Mouse (Mus musculus) limb, embryonic 15.5 days (tissue): Measurements from ENCODE around the gene Wwp2. TPM values are rescaled to one million over a fixed set of nuclear protein-coding genes. Genes with fewer than 3 reads are reported as not detected.
A peak's percentile ranks its signal among the peaks of the same experiment; 100 is the strongest.

Experiments used
- ATAC-seq: fragments of 200-750 bp; cut with Nextera tagmentation; 2 replicates; pipeline ENCODE4 v1.8.0; 2017; ENCODE audit warnings: low read depth, moderate TSS enrichment; ENCODE audit not compliant: insufficient number of reproducible peaks, low FRiP score, low TSS enrichment
- H3K27ac ChIP-seq: fragments of 300-500 bp; sonication (generic); 2 replicates; pipeline ENCODE4 v1.5.1; 2015; ENCODE audit warnings: moderate library complexity, mild to moderate bottlenecking, inconsistent platforms
- H3K27me3 ChIP-seq: fragments of 300-500 bp; sonication (generic); 2 replicates; pipeline ENCODE4 v1.6.1; 2015; ENCODE audit warnings: inconsistent platforms
- H3K36me3 ChIP-seq: fragments of 300-500 bp; sonication (generic); 2 replicates; pipeline ENCODE4 v1.6.1; 2015; ENCODE audit warnings: inconsistent platforms
- H3K4me1 ChIP-seq: fragments of 300-500 bp; sonication (generic); 2 replicates; pipeline ENCODE4 v1.6.1; 2015; ENCODE audit warnings: inconsistent platforms
- H3K4me2 ChIP-seq: fragments of 300-500 bp; sonication (generic); 2 replicates; pipeline ENCODE4 v1.6.1; 2015; ENCODE audit warnings: mild to moderate bottlenecking, inconsistent platforms
- H3K4me3 ChIP-seq: fragments of 300-500 bp; sonication (generic); 2 replicates; pipeline ENCODE4 v1.5.1; 2015; ENCODE audit warnings: mild to moderate bottlenecking, inconsistent platforms
- H3K9ac ChIP-seq: fragments of 300-500 bp; sonication (generic); 2 replicates; pipeline ENCODE4 v1.6.1; 2015; ENCODE audit warnings: inconsistent platforms
- H3K9me3 ChIP-seq: fragments of 300-500 bp; sonication (generic); 2 replicates; pipeline ENCODE4 v1.6.1; 2016; ENCODE audit warnings: inconsistent platforms
- WGBS: fragments of 180-500 bp; shearing (Covaris S2); methylation state at CpG from one replicate; pipeline ENCODE4 v1.1.7; 2015; 5-methylcytosine and 5-hydroxymethylcytosine counted together
- polyA plus RNA-seq: library from polyadenylated mRNA; unstranded; fragments of >200 nt; fragmentation: Nextera tagmentation; extraction: Ambion mirVana; gene quantifications from 2 replicates; pipeline ENCODE4 v1.2.1, GENCODE M21; 2015

Gene Wwp2
- polyA plus RNA-seq, 1 experiment from 2014 or later = 119 TPM

GRCm38 (mm10) chr8:107483250-107483649 is 47.1 kb downstream of the Wwp2 start:
- Histone ChIP-seq H3K4me3 (no peak overlapping the region), H3K4me2 (no peak overlapping the region), H3K9ac (0 out of 2 replicates have a peak overlapping the region, but pooled peaks have one; percentile 4), H3K4me1 (no peaks in the 10 kb centered on the region), H3K27me3 (no peaks in the 10 kb centered on the region), H3K27ac (peak overlapping the region; percentile 61), H3K36me3 (peaks cover 13% of the 10 kb centered on the region; the same call in 1 of the 2 replicates), H3K9me3 (no peaks in the 10 kb centered on the region)
- peak; percentile 68; the same call in 1 of the 2 replicates for ATAC-seq
- 77% methylated on average over 8 of the region's 8 CpGs for WGBS

- no peaks in the 10 kb centered on the region for H3K9me3 ChIP-seq
- H3K9ac ChIP-seq = no peak overlapping the region
- ATAC-seq = no peak
- no peak overlapping the region for H3K4me2 ChIP-seq
- H3K36me3 ChIP-seq = peaks cover 13% of the 10 kb centered on the region; the same call in 1 of the 2 replicates
- no peaks in the 10 kb centered on the region for H3K27me3 ChIP-seq
- no peak overlapping the region for H3K27ac ChIP-seq
- no peak overlapping the region for H3K4me3 ChIP-seq
- H3K4me1 ChIP-seq = peaks cover 12% of the 10 kb centered on the region
These were observed 48.8 kb downstream of the Wwp2 start for GRCm38 (mm10) chr8:107484956-107485355.

GRCm38 (mm10) chr8:107488551-107488950 is 52.4 kb downstream of the Wwp2 start:
- 75% methylated on average over 4 of the region's 4 CpGs for WGBS
- Histone ChIP-seq H3K27ac (peak overlapping the region; percentile 57), H3K9me3 (no peaks in the 10 kb centered on the region), H3K4me2 (no peak overlapping the region), H3K4me3 (no peak overlapping the region), H3K9ac (no peak overlapping the region), H3K36me3 (peaks cover 10% of the 10 kb centered on the region; the same call in 1 of the 2 replicates), H3K4me1 (peaks cover 33% of the 10 kb centered on the region), H3K27me3 (no peaks in the 10 kb centered on the region)
- no peak for ATAC-seq

GRCm38 (mm10) chr8:107489086-107489485 is 52.9 kb downstream of the Wwp2 start:
- no peak overlapping the region for H3K4me2 ChIP-seq
- no peak overlapping the region for H3K4me3 ChIP-seq
- no peaks in the 10 kb centered on the region for H3K27me3 ChIP-seq
- H3K9ac ChIP-seq = no peak overlapping the region
- peaks cover 6% of the 10 kb centered on the region; the same call in 1 of the 2 replicates for H3K36me3 ChIP-seq
- no peak for ATAC-seq
- peak overlapping the region; percentile 88 for H3K27ac ChIP-seq
- WGBS = 75% methylated on average over 4 of the region's 4 CpGs
- peaks cover 33% of the 10 kb centered on the region for H3K4me1 ChIP-seq
- no peaks in the 10 kb centered on the region for H3K9me3 ChIP-seq

- Histone ChIP-seq H3K4me2 (no peak overlapping the region), H3K27ac (peak overlapping the region; percentile 88), H3K27me3 (no peaks in the 10 kb centered on the region), H3K4me3 (no peak overlapping the region), H3K9me3 (no peaks in the 10 kb centered on the region), H3K4me1 (peaks cover 33% of the 10 kb centered on the region), H3K36me3 (peaks cover 6% of the 10 kb centered on the region; the same call in 1 of the 2 replicates), H3K9ac (no peak overlapping the region)
- 30% methylated on average over 5 of the region's 5 CpGs for WGBS
- no peak for ATAC-seq
These were observed 53.8 kb downstream of the Wwp2 start for GRCm38 (mm10) chr8:107489921-107490320.

GRCm38 (mm10) chr8:107490649-107491048 is 54.5 kb downstream of the Wwp2 start:
- peak overlapping the region; percentile 88 for H3K27ac ChIP-seq

GRCm38 (mm10) chr8:107491212-107491611 is 55.0 kb downstream of the Wwp2 start:
- Histone ChIP-seq H3K27me3 (no peaks in the 10 kb centered on the region), H3K4me3 (no peak overlapping the region), H3K4me1 (peaks cover 41% of the 10 kb centered on the region), H3K27ac (peak overlapping the region; percentile 88), H3K9ac (no peak overlapping the region), H3K9me3 (no peaks in the 10 kb centered on the region), H3K4me2 (no peak overlapping the region), H3K36me3 (peaks cover 6% of the 10 kb centered on the region; the same call in 1 of the 2 replicates)
- WGBS = 29% methylated on average over 4 of the region's 4 CpGs
- 0 out of 2 replicates have a peak, but pooled peaks have one; percentile 63 for ATAC-seq

More at GRCm38 (mm10) chr8:107490649-107491048, 54.5 kb downstream of the Wwp2 start:
- Histone ChIP-seq H3K4me1 (peaks cover 38% of the 10 kb centered on the region), H3K27me3 (no peaks in the 10 kb centered on the region), H3K4me2 (no peak overlapping the region), H3K36me3 (peaks cover 6% of the 10 kb centered on the region; the same call in 1 of the 2 replicates), H3K9ac (no peak overlapping the region), H3K9me3 (no peaks in the 10 kb centered on the region), H3K4me3 (no peak overlapping the region)
- 50% methylated on average over 2 of the region's 2 CpGs for WGBS
- ATAC-seq = no peak

- no peak overlapping the region for H3K9ac ChIP-seq
- no peaks in the 10 kb centered on the region for H3K9me3 ChIP-seq
- H3K4me2 ChIP-seq = no peak overlapping the region
- no peaks in the 10 kb centered on the region for H3K27me3 ChIP-seq
- peaks cover 41% of the 10 kb centered on the region for H3K4me1 ChIP-seq
- no peak overlapping the region for H3K4me3 ChIP-seq
- no peak for ATAC-seq
- 0 out of 2 replicates have a peak, but pooled peaks cover under 1% of the 10 kb centered on the region for H3K36me3 ChIP-seq
- peak overlapping the region; percentile 88 for H3K27ac ChIP-seq
These were observed 55.7 kb downstream of the Wwp2 start for GRCm38 (mm10) chr8:107491831-107492230.

GRCm38 (mm10) chr8:107492802-107493201 is 56.6 kb downstream of the Wwp2 start:
- Histone ChIP-seq H3K9me3 (no peaks in the 10 kb centered on the region), H3K9ac (no peak overlapping the region), H3K4me2 (no peak overlapping the region), H3K4me3 (no peak overlapping the region), H3K4me1 (peaks cover 49% of the 10 kb centered on the region), H3K36me3 (no peaks in the 10 kb centered on the region), H3K27ac (peak overlapping the region; percentile 88), H3K27me3 (no peaks in the 10 kb centered on the region)
- 90% methylated on average over 5 of the region's 5 CpGs for WGBS
- no peak for ATAC-seq

- Histone ChIP-seq H3K4me2 (no peak overlapping the region), H3K4me1 (peaks cover 51% of the 10 kb centered on the region), H3K27ac (peak overlapping the region; percentile 87), H3K9ac (no peak overlapping the region), H3K4me3 (no peak overlapping the region), H3K36me3 (no peaks in the 10 kb centered on the region), H3K27me3 (no peaks in the 10 kb centered on the region), H3K9me3 (no peaks in the 10 kb centered on the region)
- ATAC-seq = peak; percentile 72
- WGBS = 44% methylated on average over 9 of the region's 9 CpGs
These were observed 59.3 kb downstream of the Wwp2 start for GRCm38 (mm10) chr8:107495425-107495824.

GRCm38 (mm10) chr8:107497708-107498107 is 61.5 kb downstream of the Wwp2 start:
- H3K27ac ChIP-seq = peak overlapping the region; percentile 81
- no peaks in the 10 kb centered on the region for H3K36me3 ChIP-seq
- ATAC-seq = no peak
- H3K9me3 ChIP-seq = no peaks in the 10 kb centered on the region
- H3K27me3 ChIP-seq = no peaks in the 10 kb centered on the region
- H3K4me3 ChIP-seq = no peak overlapping the region
- no peak overlapping the region for H3K4me2 ChIP-seq
- 36% methylated on average over 6 of the region's 6 CpGs for WGBS
- peaks cover 39% of the 10 kb centered on the region for H3K4me1 ChIP-seq
- no peak overlapping the region for H3K9ac ChIP-seq

GRCm38 (mm10) chr8:107498390-107498789 is 62.2 kb downstream of the Wwp2 start:
- H3K27me3 ChIP-seq = no peaks in the 10 kb centered on the region
- no peaks in the 10 kb centered on the region for H3K9me3 ChIP-seq
- H3K4me1 ChIP-seq = peaks cover 43% of the 10 kb centered on the region
- peak overlapping the region; percentile 55 for H3K27ac ChIP-seq
- no peak overlapping the region for H3K4me3 ChIP-seq
- 37% methylated on average over 1 of the region's 1 CpGs for WGBS
- H3K36me3 ChIP-seq = no peaks in the 10 kb centered on the region
- no peak overlapping the region for H3K4me2 ChIP-seq
- no peak for ATAC-seq
- H3K9ac ChIP-seq = no peak overlapping the region

GRCm38 (mm10) chr8:107498806-107499205 is 62.6 kb downstream of the Wwp2 start:
- Histone ChIP-seq H3K36me3 (no peaks in the 10 kb centered on the region), H3K9me3 (no peaks in the 10 kb centered on the region), H3K4me3 (no peak overlapping the region), H3K27ac (peak overlapping the region; percentile 55), H3K27me3 (no peaks in the 10 kb centered on the region), H3K9ac (no peak overlapping the region), H3K4me1 (peaks cover 47% of the 10 kb centered on the region), H3K4me2 (no peak overlapping the region)
- 36% methylated on average over 8 of the region's 8 CpGs for WGBS
- no peak for ATAC-seq
